Mouse (Mus musculus) forebrain, embryonic 12.5 days (tissue): Measurements from ENCODE around the gene 5830411N06Rik. TPM values are rescaled to one million over a fixed set of nuclear protein-coding genes. Genes with fewer than 3 reads are reported as not detected.

Source experiments
- ATAC-seq: fragments of 200-750 bp; cut with Nextera tagmentation; 2 replicates; pipeline ENCODE4 v1.8.0; 2017; ENCODE audit warnings: moderate TSS enrichment; ENCODE audit not compliant: low FRiP score
- H3K27ac ChIP-seq: fragments of 300-500 bp; sonication (generic); 2 replicates; pipeline ENCODE4 v1.5.1; 2016; ENCODE audit warnings: mild to moderate bottlenecking
- H3K27me3 ChIP-seq: fragments of 300-500 bp; sonication (generic); 2 replicates; pipeline ENCODE4 v1.6.1; 2016; ENCODE audit warnings: mild to moderate bottlenecking
- H3K36me3 ChIP-seq: fragments of 300-500 bp; sonication (generic); replicated peaks from 2 replicates; pipeline ENCODE4 v1.6.1; 2016; ENCODE audit warnings: mild to moderate bottlenecking
- H3K4me1 ChIP-seq: fragments of 300-500 bp; sonication (generic); 2 replicates; pipeline ENCODE4 v1.6.1; 2016
- H3K4me2 ChIP-seq: fragments of 300-500 bp; sonication (generic); 2 replicates; pipeline ENCODE4 v1.6.1; 2016; ENCODE audit warnings: mild to moderate bottlenecking, moderate library complexity
- H3K4me3 ChIP-seq: fragments of 300-500 bp; sonication (generic); replicated peaks from 2 replicates; pipeline ENCODE4 v1.5.1; 2016; ENCODE audit warnings: mild to moderate bottlenecking
- H3K9ac ChIP-seq: fragments of 300-500 bp; sonication (generic); 2 replicates; pipeline ENCODE4 v1.6.1; 2016; ENCODE audit warnings: mild to moderate bottlenecking
- H3K9me3 ChIP-seq: fragments of 300-500 bp; sonication (generic); 2 replicates; pipeline ENCODE4 v1.6.1; 2016
- WGBS: fragments of 180-500 bp; shearing (Covaris S2); methylation state at CpG from one replicate; pipeline ENCODE4 v1.1.7; 2016; 5-methylcytosine and 5-hydroxymethylcytosine counted together
- polyA plus RNA-seq: library from polyadenylated mRNA; unstranded; fragments of >200 nt; fragmentation: Nextera tagmentation; extraction: Ambion mirVana; gene quantifications from 2 replicates; pipeline ENCODE4 v1.2.1, GENCODE M21; 2016

The 5830411N06Rik gene
- not detected in 2 replicates for polyA plus RNA-seq

GRCm38 (mm10) chr7:140247216-140247615 lies at the start of gene 5830411N06Rik:
5830411N06Rik (plus strand) TSS chr7:140247284.
- WGBS, result 86% methylated on average over 4 of the region's 4 CpGs
- no peak within 1 kb of the TSS for H3K4me3 ChIP-seq
- H3K9me3 ChIP-seq, result no peaks in the 10 kb centered on the region
- H3K27ac ChIP-seq, result no peak within 1 kb of the TSS
- H3K9ac ChIP-seq, result no peak within 1 kb of the TSS
- ATAC-seq, result no peak
- no peak within 1 kb of the TSS for H3K4me2 ChIP-seq
- H3K27me3 ChIP-seq, result no peaks in the 10 kb centered on the region
- no peaks in the 10 kb centered on the region for H3K4me1 ChIP-seq
- H3K36me3 ChIP-seq, result no peaks in the 10 kb centered on the region

- Histone ChIP-seq H3K4me2 (no peak overlapping the region), H3K4me3 (no peak overlapping the region), H3K9ac (no peak overlapping the region), H3K36me3 (no peaks in the 10 kb centered on the region), H3K4me1 (no peaks in the 10 kb centered on the region), H3K9me3 (no peaks in the 10 kb centered on the region), H3K27ac (no peak overlapping the region), H3K27me3 (no peaks in the 10 kb centered on the region)
- WGBS, result 90% methylated on average over 4 of the region's 4 CpGs
- ATAC-seq, result no peak
Measured at GRCm38 (mm10) chr7:140201090-140201489, 46.0 kb upstream of the 5830411N06Rik start.

- no peaks in the 10 kb centered on the region for H3K27me3 ChIP-seq
- H3K4me1 ChIP-seq, result no peaks in the 10 kb centered on the region
- no peak within 1 kb of the TSS for H3K4me2 ChIP-seq
- H3K36me3 ChIP-seq, result no peaks in the 10 kb centered on the region
- no peak within 1 kb of the TSS for H3K27ac ChIP-seq
- no peaks in the 10 kb centered on the region for H3K9me3 ChIP-seq
- no peak within 1 kb of the TSS for H3K4me3 ChIP-seq
- no peak for ATAC-seq
- no peak within 1 kb of the TSS for H3K9ac ChIP-seq
Measured at GRCm38 (mm10) chr7:140205864-140206263, 41.2 kb upstream of the 5830411N06Rik start, which contains the start of gene Olfr524. Olfr524 (minus strand) TSS chr7:140205964.

GRCm38 (mm10) chr7:140206904-140207303 lies 40.2 kb upstream of the 5830411N06Rik start:
- Histone ChIP-seq H3K9ac (no peak overlapping the region), H3K4me3 (no peak overlapping the region), H3K4me2 (no peak overlapping the region), H3K27me3 (no peaks in the 10 kb centered on the region), H3K9me3 (no peaks in the 10 kb centered on the region), H3K4me1 (no peaks in the 10 kb centered on the region), H3K27ac (no peak overlapping the region), H3K36me3 (no peaks in the 10 kb centered on the region)
- 76% methylated on average over 3 of the region's 3 CpGs for WGBS
- no peak for ATAC-seq

- H3K9ac ChIP-seq, result no peak overlapping the region
- no peaks in the 10 kb centered on the region for H3K4me1 ChIP-seq
Measured at GRCm38 (mm10) chr7:140208153-140208552, 38.9 kb upstream of the 5830411N06Rik start.

DNA sequence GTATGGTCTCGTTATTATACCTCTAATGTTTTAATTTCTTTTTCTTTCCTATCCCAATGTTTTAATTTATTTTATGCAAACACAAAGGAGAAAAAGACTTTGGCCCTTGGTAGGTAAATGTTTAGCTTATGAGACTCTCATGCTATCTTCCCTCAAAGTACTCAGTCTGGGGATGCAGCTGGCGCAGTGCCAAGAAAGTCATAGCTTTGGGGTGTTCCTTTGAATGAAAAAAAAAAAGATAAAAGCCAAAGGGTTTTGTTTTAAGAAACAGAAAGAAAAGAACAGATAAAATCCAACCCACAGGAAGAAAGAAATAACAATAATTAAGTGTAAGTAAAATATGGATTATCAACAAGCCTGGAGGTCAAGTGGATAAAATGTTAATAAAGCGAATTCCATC lies 38.4 kb upstream of the 5830411N06Rik start:
- H3K4me3 ChIP-seq, result no peak overlapping the region
- no peak for ATAC-seq
- no peaks in the 10 kb centered on the region for H3K4me1 ChIP-seq
- H3K9me3 ChIP-seq, result no peaks in the 10 kb centered on the region
- no peaks in the 10 kb centered on the region for H3K27me3 ChIP-seq
- H3K4me2 ChIP-seq, result no peak overlapping the region
- no peaks in the 10 kb centered on the region for H3K36me3 ChIP-seq
- H3K9ac ChIP-seq, result no peak overlapping the region
- H3K27ac ChIP-seq, result no peak overlapping the region
- WGBS, result 88% methylated on average over 3 of the region's 3 CpGs

More at GRCm38 (mm10) chr7:140208153-140208552, 38.9 kb upstream of the 5830411N06Rik start:
- Histone ChIP-seq H3K27me3 (no peaks in the 10 kb centered on the region), H3K27ac (no peak overlapping the region), H3K9me3 (no peaks in the 10 kb centered on the region), H3K36me3 (no peaks in the 10 kb centered on the region), H3K4me2 (no peak overlapping the region), H3K4me3 (no peak overlapping the region)
- ATAC-seq, result no peak
- 82% methylated on average over 8 of the region's 8 CpGs for WGBS

- Histone ChIP-seq H3K9me3 (no peaks in the 10 kb centered on the region), H3K4me1 (no peaks in the 10 kb centered on the region), H3K27ac (no peak overlapping the region), H3K4me3 (no peak overlapping the region), H3K9ac (no peak overlapping the region), H3K36me3 (no peaks in the 10 kb centered on the region), H3K27me3 (no peaks in the 10 kb centered on the region), H3K4me2 (no peak overlapping the region)
- 90% methylated on average over 5 of the region's 5 CpGs for WGBS
- no peak for ATAC-seq
Measured at GRCm38 (mm10) chr7:140213841-140214240, 33.2 kb upstream of the 5830411N06Rik start.

DNA sequence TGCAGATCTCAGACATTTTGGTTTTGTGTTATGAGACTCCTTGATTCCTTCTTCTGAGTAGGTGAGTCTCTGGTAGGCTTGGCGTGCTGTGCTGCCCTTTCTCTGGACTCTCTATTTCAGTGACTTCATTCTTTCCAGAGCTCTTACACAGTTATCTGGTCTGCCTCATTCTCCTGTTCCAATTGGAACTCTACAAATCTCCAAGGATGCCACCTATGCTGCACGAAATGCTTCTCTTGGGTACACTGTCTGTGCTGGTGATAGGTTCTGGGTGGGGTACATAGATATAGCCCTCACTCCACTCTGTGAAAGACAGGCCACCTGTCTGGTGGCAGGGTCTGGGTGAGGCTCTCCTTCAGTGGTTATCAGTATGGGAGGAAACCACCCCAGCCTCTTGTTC lies 29.1 kb upstream of the 5830411N06Rik start, which contains the start of gene Cd163l1:
Gene Cd163l1, plus strand, starts transcription at position 301 of the 400 bp plus-strand sequence.
- Histone ChIP-seq H3K4me1 (no peaks in the 10 kb centered on the region), H3K27ac (no peak within 1 kb of the TSS), H3K9ac (no peak within 1 kb of the TSS), H3K4me3 (no peak within 1 kb of the TSS), H3K36me3 (no peaks in the 10 kb centered on the region), H3K27me3 (no peaks in the 10 kb centered on the region), H3K9me3 (no peaks in the 10 kb centered on the region), H3K4me2 (no peak within 1 kb of the TSS)
- ATAC-seq, result no peak
- 88% methylated on average over 2 of the region's 2 CpGs for WGBS

DNA sequence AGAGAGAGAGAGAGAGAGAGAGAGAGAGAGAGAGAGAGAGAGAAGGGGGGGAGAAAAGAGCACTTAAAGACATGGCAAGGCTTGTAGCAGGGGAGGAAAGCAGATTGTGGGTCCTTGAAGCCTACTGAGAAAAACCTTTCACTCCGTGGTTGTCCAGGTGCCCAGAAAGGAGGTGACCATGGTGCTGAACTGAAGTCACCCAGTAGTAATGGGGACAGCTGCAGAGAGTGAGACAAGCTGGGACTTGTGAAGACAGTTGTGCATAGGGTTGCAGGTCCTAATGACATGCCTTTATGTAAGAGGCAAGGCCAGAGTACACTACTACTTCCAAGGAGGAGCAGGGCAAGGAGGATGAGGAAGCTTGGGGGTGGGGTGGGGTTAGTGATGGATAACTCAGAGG lies 27.8 kb upstream of the 5830411N06Rik start:
- Histone ChIP-seq H3K9me3 (no peaks in the 10 kb centered on the region), H3K36me3 (no peaks in the 10 kb centered on the region), H3K4me1 (no peaks in the 10 kb centered on the region), H3K27me3 (no peaks in the 10 kb centered on the region), H3K27ac (no peak overlapping the region), H3K4me3 (no peak overlapping the region), H3K4me2 (no peak overlapping the region), H3K9ac (no peak overlapping the region)
- ATAC-seq, result no peak
- 28% methylated on average over 1 of the region's 1 CpGs for WGBS

DNA sequence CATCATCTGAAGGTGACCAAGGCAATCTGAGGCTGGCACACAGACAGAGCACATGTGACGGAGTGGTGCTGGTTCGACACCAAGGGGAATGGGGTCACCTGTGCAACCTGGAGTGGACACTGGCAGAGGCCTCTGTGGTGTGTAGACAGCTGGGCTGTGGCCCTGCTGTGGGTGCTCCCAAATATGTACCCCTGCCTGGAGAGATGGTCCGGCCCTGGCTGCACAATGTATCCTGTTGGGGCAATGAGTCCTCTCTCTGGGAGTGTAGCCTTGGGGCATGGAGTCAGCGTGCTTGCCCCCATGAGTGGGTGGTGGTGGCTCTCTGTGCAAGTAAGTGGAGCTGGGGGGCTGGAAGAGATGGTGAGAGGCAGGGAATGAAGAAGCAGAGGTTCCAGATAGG lies 26.7 kb upstream of the 5830411N06Rik start:
- no peaks in the 10 kb centered on the region for H3K27me3 ChIP-seq
- 78% methylated on average over 4 of the region's 4 CpGs for WGBS

GRCm38 (mm10) chr7:140224209-140224608 lies 22.9 kb upstream of the 5830411N06Rik start:
- Histone ChIP-seq H3K4me1 (no peaks in the 10 kb centered on the region), H3K9ac (no peak overlapping the region), H3K27ac (no peak overlapping the region), H3K4me3 (no peak overlapping the region), H3K36me3 (no peaks in the 10 kb centered on the region), H3K4me2 (no peak overlapping the region), H3K27me3 (no peaks in the 10 kb centered on the region), H3K9me3 (no peaks in the 10 kb centered on the region)
- WGBS, result 90% methylated on average over 13 of the region's 13 CpGs
- ATAC-seq, result no peak

More for the DNA sequence above, 26.7 kb upstream of the 5830411N06Rik start:
- H3K4me2 ChIP-seq, result no peak overlapping the region
- H3K9ac ChIP-seq, result no peak overlapping the region
- no peaks in the 10 kb centered on the region for H3K4me1 ChIP-seq
- H3K9me3 ChIP-seq, result no peaks in the 10 kb centered on the region
- no peak overlapping the region for H3K4me3 ChIP-seq
- ATAC-seq, result no peak
- H3K36me3 ChIP-seq, result no peaks in the 10 kb centered on the region
- H3K27ac ChIP-seq, result no peak overlapping the region

- 89% methylated on average over 13 of the region's 13 CpGs for WGBS
- H3K4me1 ChIP-seq, result no peaks in the 10 kb centered on the region
- H3K4me2 ChIP-seq, result no peak overlapping the region
- no peak overlapping the region for H3K4me3 ChIP-seq
- H3K9me3 ChIP-seq, result no peaks in the 10 kb centered on the region
- no peak for ATAC-seq
- no peaks in the 10 kb centered on the region for H3K36me3 ChIP-seq
- no peak overlapping the region for H3K27ac ChIP-seq
- H3K27me3 ChIP-seq, result no peaks in the 10 kb centered on the region
- no peak overlapping the region for H3K9ac ChIP-seq
Measured at GRCm38 (mm10) chr7:140228476-140228875, 18.6 kb upstream of the 5830411N06Rik start.

DNA sequence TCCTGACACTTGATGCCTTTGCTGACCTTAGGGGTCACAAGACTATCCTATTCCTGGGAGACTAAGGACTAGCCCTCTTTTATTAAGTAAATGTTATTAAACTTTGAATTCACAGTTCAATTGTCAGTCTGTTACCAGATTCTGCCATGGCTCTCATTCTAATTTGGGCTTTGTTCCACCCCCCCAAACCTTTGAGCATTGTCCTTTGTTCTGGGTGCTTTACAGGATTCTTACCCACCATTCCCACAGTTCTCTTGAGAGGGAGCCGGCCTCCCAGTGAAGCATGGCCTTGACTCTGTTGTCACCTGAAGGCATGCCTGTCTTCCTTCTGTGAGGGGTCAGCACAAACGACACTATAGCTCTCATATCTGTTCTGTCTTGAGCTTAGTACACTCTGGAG lies 16.1 kb upstream of the 5830411N06Rik start:
- Histone ChIP-seq H3K4me3 (no peak overlapping the region), H3K9ac (no peak overlapping the region), H3K4me2 (no peak overlapping the region), H3K27me3 (no peaks in the 10 kb centered on the region), H3K36me3 (no peaks in the 10 kb centered on the region), H3K9me3 (no peaks in the 10 kb centered on the region), H3K27ac (no peak overlapping the region), H3K4me1 (no peaks in the 10 kb centered on the region)
- no peak for ATAC-seq
- 77% methylated on average over 2 of the region's 2 CpGs for WGBS
